Mouse (Mus musculus): ENCODE measurements around the gene Ap3s2.

DNA sequence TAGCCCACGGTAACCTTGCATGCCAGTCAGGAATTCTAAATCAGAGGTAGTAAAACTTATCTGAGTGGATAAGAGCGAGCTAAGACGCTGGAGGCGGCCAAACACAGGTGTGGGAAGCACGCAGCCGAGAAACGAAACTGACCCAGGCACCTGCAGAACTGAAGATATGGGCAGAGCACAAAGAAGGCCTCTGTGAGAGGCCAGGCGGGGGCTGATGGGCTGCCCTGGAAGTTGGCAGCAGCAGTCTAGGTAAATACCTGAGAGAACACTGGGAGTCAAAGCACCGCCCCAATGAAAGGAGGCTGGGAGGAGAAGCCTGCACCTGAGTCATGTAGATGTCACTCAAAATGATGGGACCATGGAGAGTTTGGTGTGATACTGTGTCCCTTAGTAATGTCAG lies 31.8 kb downstream of the Ap3s2 start:
- TF ChIP-seq POLR2A (IDR thresholded peaks at IDR 0.05; ENCODE audit: low read depth, low read length) (peak; percentile 44; the same call in 1 of the 2 replicates), CTCF (IDR thresholded peaks at IDR 0.05; ENCODE audit: extremely low read depth, insufficient read length, insufficient replicate concordance, low read depth, low read length) (no peak)

Data from small intestine, adult 2 months (tissue).